Mouse (Mus musculus) bone marrow macrophage, adult 2 months (primary cell): Measurements from ENCODE around the gene Trip10. TPM values are rescaled to one million over a fixed set of nuclear protein-coding genes. Genes with fewer than 3 reads are reported as not detected.
"Not testable (repeated sequence)": the region's sequence is repeated elsewhere in the genome, so short reads cannot be mapped to it uniquely, and the experiment has no call there.

Experiments
- H3K27ac ChIP-seq: 2 replicates; pipeline ENCODE4 v1.5.1; 2012; ENCODE audit warnings: low read depth, low read length; ENCODE audit not compliant: insufficient read depth
- H3K4me1 ChIP-seq: 2 replicates; pipeline ENCODE4 v1.6.1; 2012; ENCODE audit warnings: low read length; ENCODE audit not compliant: control insufficient read depth, insufficient read depth
- H3K4me3 ChIP-seq: 2 replicates; pipeline ENCODE4 v1.5.1; 2012; ENCODE audit warnings: mild to moderate bottlenecking, low read length, moderate library complexity; ENCODE audit not compliant: insufficient read depth
- CTCF ChIP-seq: IDR thresholded peaks from 2 replicates; pipeline ENCODE4 v1.5.1; 2012; ENCODE audit warnings: low read depth, mild to moderate bottlenecking, low read length, moderate library complexity
- POLR2A ChIP-seq: IDR thresholded peaks from 2 replicates; pipeline ENCODE4 v1.6.1; 2012; ENCODE audit warnings: mild to moderate bottlenecking, low read depth, low read length, borderline replicate concordance
- polyA plus RNA-seq: library from polyadenylated mRNA; stranded (reverse); fragments of >200 nt; gene quantifications from 2 replicates; pipeline ENCODE4 v1.2.4, GENCODE M21; 2012; ENCODE audit not compliant: missing spikeins, insufficient read depth, insufficient read length

Trip10 gene
- polyA plus RNA-seq, 1 experiment, result 24.6 TPM

- peak overlapping the region; percentile 63 for H3K4me3 ChIP-seq
- TF ChIP-seq POLR2A, result no peak
- no peak for TF ChIP-seq CTCF
- H3K27ac ChIP-seq, result peak overlapping the region; percentile 80
- H3K4me1 ChIP-seq, result peaks cover 15% of the 10 kb centered on the region
Measured at GRCm38 (mm10) chr17:57275997-57276351, 26.7 kb downstream of the Trip10 start.

- H3K27ac ChIP-seq, result peak overlapping the region; percentile 80
- H3K4me1 ChIP-seq, result peaks cover 22% of the 10 kb centered on the region
- H3K4me3 ChIP-seq, result peak overlapping the region; percentile 63
- TF ChIP-seq POLR2A (no peak), CTCF (peak; percentile 94)
Measured at GRCm38 (mm10) chr17:57276634-57277121, 27.4 kb downstream of the Trip10 start.

GRCm38 (mm10) chr17:57277598-57278261, 28.5 kb downstream of the Trip10 start:
- not testable (repeated sequence) for H3K4me3 ChIP-seq, H3K27ac ChIP-seq
- H3K4me1 ChIP-seq, result peaks cover 30% of the 10 kb centered on the region

GRCm38 (mm10) chr17:57278537-57278936, 29.3 kb downstream of the Trip10 start:
- Histone ChIP-seq H3K4me3 (no peak overlapping the region), H3K4me1 (peaks cover 38% of the 10 kb centered on the region), H3K27ac (peak overlapping the region; percentile 8)
- no peak for TF ChIP-seq POLR2A
- TF ChIP-seq CTCF, result no peak

GRCm38 (mm10) chr17:57278943-57279590, 29.8 kb downstream of the Trip10 start, which contains the start of gene Vav1:
Gene Vav1, plus strand, starts transcription at chr17:57279100.
- H3K4me1 ChIP-seq, result peaks cover 43% of the 10 kb centered on the region

GRCm38 (mm10) chr17:57279591-57280224, 30.5 kb downstream of the Trip10 start:
- peak overlapping the region; percentile 84 for H3K27ac ChIP-seq
- peak overlapping the region; percentile 82 for H3K4me3 ChIP-seq
- peaks cover 47% of the 10 kb centered on the region for H3K4me1 ChIP-seq
- TF ChIP-seq POLR2A (no peak), CTCF (no peak)

More at GRCm38 (mm10) chr17:57278943-57279590, 29.8 kb downstream of the Trip10 start, which contains the start of gene Vav1:
- TF ChIP-seq POLR2A (peak; percentile 69; the same call in 1 of the 2 replicates), CTCF (no peak)
- H3K27ac ChIP-seq, result peak within 1 kb of the TSS; percentile 84
- H3K4me3 ChIP-seq, result peak within 1 kb of the TSS; percentile 82

GRCm38 (mm10) chr17:57280411-57280810, 31.2 kb downstream of the Trip10 start:
- peaks cover 52% of the 10 kb centered on the region for H3K4me1 ChIP-seq
- H3K27ac ChIP-seq, result peak overlapping the region; percentile 84
- H3K4me3 ChIP-seq, result peak overlapping the region; percentile 82
- TF ChIP-seq CTCF, result no peak
- TF ChIP-seq POLR2A, result no peak

GRCm38 (mm10) chr17:57283906-57284305, 34.7 kb downstream of the Trip10 start:
- Histone ChIP-seq H3K4me1 (peaks cover 62% of the 10 kb centered on the region), H3K27ac (peak overlapping the region; percentile 78), H3K4me3 (no peak overlapping the region)
- TF ChIP-seq CTCF, result no peak
- TF ChIP-seq POLR2A, result no peak

GRCm38 (mm10) chr17:57285077-57285476, 35.8 kb downstream of the Trip10 start:
- TF ChIP-seq POLR2A (no peak), CTCF (no peak)
- Histone ChIP-seq H3K4me1 (peaks cover 73% of the 10 kb centered on the region), H3K4me3 (no peak overlapping the region), H3K27ac (peak overlapping the region; percentile 78)
